Mouse (Mus musculus) heart, adult 2 months (tissue): ENCODE data around the gene Akt3. TPM values are rescaled to one million over a fixed set of nuclear protein-coding genes. Genes with fewer than 3 reads are reported as not detected.

Experiments
- DNase-seq, 2 experiments: peaks; one replicate each; pipeline ENCODE4 v3.0.0; 2021
- H3K27ac ChIP-seq: fragments of 200-600 bp; 2 replicates; pipeline ENCODE4 v1.8.1; 2022
- H3K27me3 ChIP-seq: fragments of 200-500 bp; 2 replicates; pipeline ENCODE4 v1.6.1; 2012; ENCODE audit warnings: mild to moderate bottlenecking, low read length, inconsistent platforms, mixed read lengths; ENCODE audit not compliant: control insufficient read depth, insufficient read depth
- H3K36me3 ChIP-seq: fragments of 200-500 bp; 2 replicates; pipeline ENCODE4 v1.6.1; 2012; ENCODE audit warnings: low read length, inconsistent platforms; ENCODE audit not compliant: control insufficient read depth, insufficient read depth
- H3K4me1 ChIP-seq: fragments of 200-500 bp; 2 replicates; pipeline ENCODE4 v1.6.1; 2011; ENCODE audit warnings: low read length; ENCODE audit not compliant: control insufficient read depth, insufficient read depth
- H3K4me3 ChIP-seq: fragments of 200-600 bp; 2 replicates; pipeline ENCODE4 v1.8.1; 2022
- H3K79me2 ChIP-seq: fragments of 200-500 bp; replicated peaks from 2 replicates; pipeline ENCODE4 v1.6.1; 2012; ENCODE audit warnings: mild to moderate bottlenecking, inconsistent platforms, low read length, moderate library complexity, mixed read lengths; ENCODE audit not compliant: control insufficient read depth, insufficient read depth
- H3K9ac ChIP-seq: fragments of 200-500 bp; 2 replicates; pipeline ENCODE4 v1.6.1; 2012; ENCODE audit warnings: low read depth, mild to moderate bottlenecking, control low read depth, inconsistent platforms, low read length, mixed read lengths
- CTCF ChIP-seq: fragments of 200-600 bp; IDR thresholded peaks from 2 replicates; pipeline ENCODE4 v1.8.1; 2022; ENCODE audit warnings: antibody characterized with exemption, mild to moderate bottlenecking, moderate library complexity
- EP300 ChIP-seq: fragments of 200-500 bp; IDR thresholded peaks from 2 replicates; pipeline ENCODE4 v1.6.1; 2011; ENCODE audit warnings: low read depth, low read length, control low read depth; ENCODE audit not compliant: insufficient read depth
- POLR2A ChIP-seq: fragments of 200-500 bp; IDR thresholded peaks from 2 replicates; pipeline ENCODE4 v1.6.1; 2011; ENCODE audit warnings: mild to moderate bottlenecking, low read depth, low read length, control low read depth; ENCODE audit not compliant: insufficient read depth
- WGBS: fragments of 180-500 bp; shearing (Covaris S2); methylation state at CpG from one replicate; pipeline ENCODE4 v1.1.7; 2018; 5-methylcytosine and 5-hydroxymethylcytosine counted together
- intact Hi-C: fragments of 180-260 bp; cut with DNase I; formaldehyde crosslinking; loops from one replicate; pipeline ENCODE4 v1.15.1; 2025
- polyA plus RNA-seq: library from polyadenylated mRNA; depleted of rRNA; stranded (reverse); fragments of >200 nt; gene quantifications from 2 replicates; pipeline ENCODE4 v1.2.3, GENCODE M21; 2012
- total RNA-seq, 2 experiments: library from RNA; stranded (reverse); gene quantifications; 2 replicates each; pipeline ENCODE4 v1.2.3; 2021

Gene Akt3
- total and polyA plus RNA-seq, 3 experiments, result 4.8 to 20.2 (median 20.0) TPM

DNA sequence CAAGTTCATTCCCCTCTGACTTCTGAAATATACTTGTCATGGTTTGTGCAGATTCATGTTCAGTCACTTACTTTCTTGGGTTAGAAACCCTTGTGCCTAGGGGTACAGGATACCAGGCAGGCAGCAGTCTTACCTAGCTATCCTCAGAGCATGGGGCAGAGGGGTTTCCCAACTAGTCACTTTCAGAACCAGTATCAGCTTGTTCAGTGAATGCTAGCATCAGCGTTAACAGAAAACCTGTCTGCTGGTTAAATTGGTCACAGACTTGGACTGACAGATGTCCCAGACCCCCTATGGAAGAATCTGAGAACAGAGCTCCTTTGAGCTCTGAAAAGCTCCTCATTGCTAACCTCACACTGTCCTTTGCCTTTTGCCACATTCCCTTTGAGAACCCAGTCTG, 239.3 kb downstream of the Akt3 start:
- TF ChIP-seq EP300, result no peak
- TF ChIP-seq CTCF, result no peak
- no peak for TF ChIP-seq POLR2A
- Histone ChIP-seq H3K4me3 (no peak overlapping the region), H3K27ac (no peak overlapping the region), H3K79me2 (no peaks in the 10 kb centered on the region), H3K9ac (no peak overlapping the region), H3K4me1 (peaks cover 11% of the 10 kb centered on the region), H3K27me3 (no peaks in the 10 kb centered on the region), H3K36me3 (no peaks in the 10 kb centered on the region)
- 88% methylated on average over 1 of the region's 1 CpGs for WGBS
- intact Hi-C loops, result no loop called here
- no peak for DNase-seq

DNA sequence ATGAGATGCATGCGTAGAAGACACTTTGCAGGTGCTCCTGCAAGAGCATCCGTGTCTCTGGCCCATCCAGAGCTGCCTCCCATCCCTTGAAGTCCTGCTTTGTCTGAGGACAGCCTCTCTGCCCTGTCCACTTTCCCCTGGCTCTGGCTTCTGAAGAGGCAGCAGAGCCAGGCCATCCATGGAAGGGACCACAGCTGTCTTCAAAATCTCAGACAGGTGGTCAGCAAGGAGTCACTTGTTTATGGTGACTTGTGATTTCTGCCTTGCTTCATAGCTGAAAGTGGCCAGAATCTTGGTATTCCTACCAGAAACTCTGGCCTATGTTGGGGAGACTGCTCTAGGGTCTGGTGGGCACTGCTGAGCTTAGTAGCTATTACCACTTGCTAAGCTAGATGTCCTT, 241.3 kb downstream of the Akt3 start:
- TF ChIP-seq EP300, result no peak
- no peak for TF ChIP-seq POLR2A
- no peak for TF ChIP-seq CTCF
- Histone ChIP-seq H3K4me1 (peaks cover 11% of the 10 kb centered on the region), H3K27ac (no peak overlapping the region), H3K4me3 (no peak overlapping the region), H3K9ac (no peak overlapping the region), H3K79me2 (no peaks in the 10 kb centered on the region), H3K27me3 (no peaks in the 10 kb centered on the region), H3K36me3 (no peaks in the 10 kb centered on the region)
- DNase-seq, result no peak
- intact Hi-C loops, result no loop called here
- 86% methylated on average over 2 of the region's 2 CpGs for WGBS

DNA sequence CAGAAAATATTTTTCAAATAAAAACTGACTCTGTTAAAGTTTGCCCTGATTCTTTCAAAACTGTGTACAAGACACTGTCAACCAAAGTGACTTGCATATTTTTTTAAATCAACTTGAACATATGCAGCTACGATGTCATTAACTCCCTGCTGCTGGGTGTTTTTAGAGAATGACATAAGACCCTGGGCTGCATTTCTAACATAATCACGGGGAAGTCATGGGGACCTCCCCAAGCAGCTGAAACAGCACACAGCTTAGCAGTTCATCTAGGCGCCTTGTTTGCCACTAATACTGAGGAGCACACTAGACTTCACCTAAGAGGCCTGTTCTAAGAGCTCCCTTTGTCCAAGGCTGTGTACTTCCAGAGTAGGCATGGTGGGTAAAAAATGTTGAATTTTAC, 242.1 kb downstream of the Akt3 start:
- WGBS, result 63% methylated on average over 3 of the region's 3 CpGs
- intact Hi-C loops, result no loop called here
- H3K79me2 ChIP-seq, result no peaks in the 10 kb centered on the region
- H3K27me3 ChIP-seq, result no peaks in the 10 kb centered on the region
- H3K4me3 ChIP-seq, result no peak overlapping the region
- H3K36me3 ChIP-seq, result no peaks in the 10 kb centered on the region
- peaks cover 11% of the 10 kb centered on the region for H3K4me1 ChIP-seq
- H3K9ac ChIP-seq, result no peak overlapping the region
- no peak for DNase-seq
- no peak overlapping the region for H3K27ac ChIP-seq
- no peak for TF ChIP-seq EP300
- TF ChIP-seq POLR2A, result no peak
- TF ChIP-seq CTCF, result no peak

DNA sequence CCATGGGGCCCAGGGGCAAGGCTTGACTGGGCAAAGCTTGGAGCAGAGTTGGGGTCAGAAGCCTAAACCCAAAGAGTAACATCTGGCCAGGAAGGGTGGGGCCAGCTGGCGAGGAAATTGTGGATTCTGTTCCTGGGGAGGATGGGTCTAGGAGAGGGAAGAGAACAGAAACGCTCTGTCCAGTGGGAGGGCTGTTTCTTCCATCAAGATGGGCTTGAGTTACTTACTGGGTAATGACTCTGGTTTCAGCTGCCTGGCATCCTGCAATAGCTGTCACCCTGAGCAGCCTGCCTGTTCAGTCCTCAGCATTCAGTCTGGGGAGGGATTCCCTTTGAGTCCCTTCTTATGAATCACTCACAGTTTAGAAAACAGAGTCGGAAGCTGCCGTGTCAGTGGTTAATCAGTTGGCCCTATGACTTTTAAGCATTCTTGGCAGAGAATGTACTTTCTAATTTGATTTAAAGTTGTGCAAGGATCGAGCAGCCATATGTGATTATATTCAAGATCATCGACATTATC, 243.0 kb downstream of the Akt3 start:
- no peaks in the 10 kb centered on the region for H3K79me2 ChIP-seq
- TF ChIP-seq POLR2A (no peak), CTCF (no peak), EP300 (no peak)
- no peak overlapping the region for H3K9ac ChIP-seq
- no peaks in the 10 kb centered on the region for H3K36me3 ChIP-seq
- H3K27me3 ChIP-seq, result no peaks in the 10 kb centered on the region
- no peak overlapping the region for H3K4me3 ChIP-seq
- H3K4me1 ChIP-seq, result peaks cover 11% of the 10 kb centered on the region
- H3K27ac ChIP-seq, result peak overlapping the region; percentile 58
- peak; percentile 31 to 32 for DNase-seq
- intact Hi-C loops, result no loop called here
- WGBS, result 34% methylated on average over 6 of the region's 6 CpGs

DNA sequence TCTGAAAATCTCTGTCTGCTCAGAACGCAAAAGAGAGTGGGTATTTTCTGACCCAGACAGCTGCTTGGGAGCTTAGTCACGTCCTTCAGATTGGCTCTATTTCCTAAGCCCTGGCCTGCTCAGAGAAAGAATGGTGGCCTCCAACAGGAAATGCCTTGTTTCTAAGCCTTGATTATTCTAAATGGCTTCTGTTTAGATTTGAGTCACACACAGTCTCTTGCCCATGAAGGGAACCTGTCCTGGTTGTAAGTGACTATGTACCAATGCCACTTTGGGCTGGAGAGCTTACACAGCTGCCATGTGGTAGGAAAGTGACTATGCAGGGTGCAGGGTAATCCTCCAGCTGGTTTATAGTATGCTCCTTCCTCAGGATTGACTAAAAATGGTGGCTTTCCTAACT, 243.7 kb downstream of the Akt3 start:
- no peak overlapping the region for H3K4me3 ChIP-seq
- WGBS, result 33% methylated on average over 2 of the region's 2 CpGs
- H3K4me1 ChIP-seq, result peaks cover 11% of the 10 kb centered on the region
- H3K79me2 ChIP-seq, result no peaks in the 10 kb centered on the region
- no peaks in the 10 kb centered on the region for H3K27me3 ChIP-seq
- intact Hi-C loops, result no loop called here
- TF ChIP-seq POLR2A (no peak), EP300 (no peak), CTCF (no peak)
- H3K27ac ChIP-seq, result peak overlapping the region; percentile 58
- H3K36me3 ChIP-seq, result no peaks in the 10 kb centered on the region
- H3K9ac ChIP-seq, result no peak overlapping the region
- peak in 1 of 2 experiments; percentile 36 for DNase-seq

DNA sequence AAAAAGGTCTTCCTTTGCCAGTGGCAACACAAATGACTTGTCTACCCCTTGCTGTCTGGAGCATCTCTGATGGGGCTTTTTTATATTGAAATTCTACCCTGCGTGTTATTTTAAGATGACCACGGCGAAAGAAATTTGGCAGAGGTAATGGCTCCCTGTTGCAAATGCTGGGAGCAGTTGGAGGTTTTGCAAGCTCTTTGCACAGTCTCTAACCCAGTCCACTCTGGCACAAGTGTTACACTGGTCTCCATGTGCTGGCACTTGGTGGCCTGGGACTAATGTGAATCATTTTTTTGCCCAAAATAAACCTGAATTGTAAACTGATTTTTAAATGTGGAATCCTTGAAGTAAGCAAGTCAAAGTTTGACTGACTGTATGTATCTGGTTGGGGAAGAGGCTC, 244.2 kb downstream of the Akt3 start:
- H3K4me3 ChIP-seq, result no peak overlapping the region
- H3K79me2 ChIP-seq, result no peaks in the 10 kb centered on the region
- TF ChIP-seq EP300, result no peak
- TF ChIP-seq CTCF, result no peak
- TF ChIP-seq POLR2A, result no peak
- peaks cover 11% of the 10 kb centered on the region for H3K4me1 ChIP-seq
- H3K27me3 ChIP-seq, result no peaks in the 10 kb centered on the region
- 58% methylated on average over 3 of the region's 3 CpGs for WGBS
- H3K9ac ChIP-seq, result no peak overlapping the region
- H3K27ac ChIP-seq, result peak overlapping the region; percentile 58
- no peaks in the 10 kb centered on the region for H3K36me3 ChIP-seq
- intact Hi-C loops, result no loop called here
- DNase-seq, result peak in 1 of 2 experiments; percentile 23

DNA sequence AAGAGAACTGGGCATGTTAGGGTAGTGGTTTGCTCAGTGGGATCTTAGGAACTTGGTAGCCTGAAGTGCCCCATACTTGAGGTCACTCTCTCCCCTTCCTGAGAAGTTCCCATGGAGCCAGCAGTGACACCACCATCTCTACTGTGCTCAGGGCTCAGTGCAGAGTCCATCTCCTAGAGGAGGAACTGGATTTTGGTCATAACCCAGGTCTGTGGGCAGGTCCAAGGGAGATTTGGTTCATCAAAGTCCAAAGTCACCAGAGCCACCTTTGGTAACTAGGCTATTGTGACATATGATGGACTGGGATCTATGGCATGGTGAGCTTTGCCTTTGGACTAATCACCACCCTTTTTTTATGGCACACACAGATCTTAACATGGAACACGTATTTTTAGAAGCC, 244.7 kb downstream of the Akt3 start:
- no peak for DNase-seq
- TF ChIP-seq EP300, result no peak
- no peak for TF ChIP-seq POLR2A
- TF ChIP-seq CTCF, result no peak
- Histone ChIP-seq H3K9ac (no peak overlapping the region), H3K79me2 (no peaks in the 10 kb centered on the region), H3K36me3 (no peaks in the 10 kb centered on the region), H3K4me3 (no peak overlapping the region), H3K27me3 (no peaks in the 10 kb centered on the region), H3K4me1 (peaks cover 11% of the 10 kb centered on the region), H3K27ac (no peak overlapping the region; the same call in 1 of the 2 replicates)
- WGBS, result 75% methylated on average over 1 of the region's 1 CpGs
- intact Hi-C loops, result no loop called here
